Mouse (Mus musculus) C2C12 (cell line): ENCODE data around the gene Smarca4.

ENCODE experiments used
- CEBPB ChIP-seq: IDR thresholded peaks from one replicate; pipeline ENCODE4 v1.6.1; 2011; ENCODE audit warnings: low read depth, mild to moderate bottlenecking, control low read depth, moderate library complexity
- CTCF ChIP-seq: IDR thresholded peaks from one replicate; pipeline ENCODE4 v1.5.1; 2011; ENCODE audit not compliant: control insufficient read depth, insufficient read depth, insufficient read length
- FOSL1 ChIP-seq: IDR thresholded peaks from one replicate; pipeline ENCODE4 v1.8.0; 2011; ENCODE audit warnings: mild to moderate bottlenecking, low read length; ENCODE audit not compliant: poor library complexity, insufficient read depth, severe bottlenecking
- MAX ChIP-seq: IDR thresholded peaks from one replicate; pipeline ENCODE4 v1.6.1; 2011; ENCODE audit warnings: mild to moderate bottlenecking, control low read depth
- MYOD1 ChIP-seq: IDR thresholded peaks from one replicate; pipeline ENCODE4 v1.6.1; 2011; ENCODE audit warnings: low read depth; ENCODE audit not compliant: control insufficient read depth, insufficient read length
- MYOG ChIP-seq: IDR thresholded peaks from one replicate; pipeline ENCODE4 v1.6.1; 2011; ENCODE audit not compliant: control insufficient read depth, insufficient read length; ENCODE audit errors: extremely low read depth
- USF1 ChIP-seq: IDR thresholded peaks from one replicate; pipeline ENCODE4 v1.6.1; 2011; ENCODE audit warnings: low read depth, mild to moderate bottlenecking, control low read depth, moderate library complexity

GRCm38 (mm10) chr9:21701091-21701490 is 85.1 kb downstream of the Smarca4 start:
- no peak for TF ChIP-seq CTCF
- TF ChIP-seq MYOG: no peak
- TF ChIP-seq MYOD1: no peak
- no peak for TF ChIP-seq MAX
- no peak for TF ChIP-seq CEBPB
- TF ChIP-seq FOSL1: no peak
- TF ChIP-seq USF1: no peak
